Mouse (Mus musculus): ENCODE measurements around the gene Gcnt2.

- TF ChIP-seq CTCF (IDR thresholded peaks at IDR 0.05; ENCODE audit: low read depth) = no peak
- no peak for TF ChIP-seq EP300 (IDR thresholded peaks at IDR 0.05; ENCODE audit: low read depth)
These were observed 14.5 kb downstream of the Gcnt2 start for GRCm38 (mm10) chr13:40874021-40874420.
